Mouse (Mus musculus) heart, embryonic 12.5 days (tissue): ENCODE data around the gene Gm9745. TPM values are rescaled to one million over a fixed set of nuclear protein-coding genes. Genes with fewer than 3 reads are reported as not detected.
"Not testable (repeated sequence)": the region's sequence is repeated elsewhere in the genome, so short reads cannot be mapped to it uniquely, and the experiment has no call there.

Source experiments
- ATAC-seq: fragments of 200-750 bp; cut with Nextera tagmentation; 2 replicates; pipeline ENCODE4 v1.8.0; 2017; ENCODE audit warnings: moderate TSS enrichment, moderate library complexity; ENCODE audit not compliant: insufficient number of reproducible peaks, low FRiP score
- H3K27ac ChIP-seq: fragments of 300-500 bp; sonication (generic); 2 replicates; pipeline ENCODE4 v1.5.1; 2016; ENCODE audit warnings: mild to moderate bottlenecking, moderate library complexity; ENCODE audit not compliant: poor library complexity, severe bottlenecking
- H3K27me3 ChIP-seq: fragments of 300-500 bp; sonication (generic); replicated peaks from 2 replicates; pipeline ENCODE4 v1.6.1; 2016; ENCODE audit warnings: mild to moderate bottlenecking, moderate library complexity
- H3K36me3 ChIP-seq: fragments of 300-500 bp; sonication (generic); 2 replicates; pipeline ENCODE4 v1.6.1; 2016; ENCODE audit warnings: mild to moderate bottlenecking, moderate library complexity
- H3K4me1 ChIP-seq: fragments of 300-500 bp; sonication (generic); replicated peaks from 2 replicates; pipeline ENCODE4 v1.6.1; 2016; ENCODE audit warnings: mild to moderate bottlenecking
- H3K4me2 ChIP-seq: fragments of 300-500 bp; sonication (generic); 2 replicates; pipeline ENCODE4 v1.6.1; 2016; ENCODE audit warnings: mild to moderate bottlenecking, moderate library complexity
- H3K4me3 ChIP-seq: fragments of 300-500 bp; sonication (generic); 2 replicates; pipeline ENCODE4 v1.5.1; 2016; ENCODE audit warnings: mild to moderate bottlenecking
- H3K9ac ChIP-seq: fragments of 300-500 bp; sonication (generic); 2 replicates; pipeline ENCODE4 v1.6.1; 2016; ENCODE audit warnings: mild to moderate bottlenecking, moderate library complexity
- H3K9me3 ChIP-seq: fragments of 300-500 bp; sonication (generic); replicated peaks from 2 replicates; pipeline ENCODE4 v1.6.1; 2016; ENCODE audit warnings: mild to moderate bottlenecking, moderate library complexity
- WGBS: fragments of 180-500 bp; shearing (Covaris S2); methylation state at CpG from one replicate; pipeline ENCODE4 v1.1.7; 2016; 5-methylcytosine and 5-hydroxymethylcytosine counted together
- polyA plus RNA-seq: library from polyadenylated mRNA; unstranded; fragments of >200 nt; fragmentation: Nextera tagmentation; extraction: Ambion mirVana; gene quantifications from 2 replicates; pipeline ENCODE4 v1.2.1, GENCODE M21; 2016

Gm9745 gene
- polyA plus RNA-seq, result not detected in 2 replicates

- not testable (repeated sequence) for H3K9ac ChIP-seq, ATAC-seq, H3K27ac ChIP-seq, H3K4me1 ChIP-seq, H3K36me3 ChIP-seq, H3K9me3 ChIP-seq, H3K4me3 ChIP-seq, H3K4me2 ChIP-seq, H3K27me3 ChIP-seq
Measured at GRCm38 (mm10) chr13:8948131-8948530, at the start of gene Gm9745. TSS of gene Gm9745 (minus strand) at chr13:8948231.

- H3K27ac ChIP-seq, H3K27me3 ChIP-seq, H3K4me2 ChIP-seq, H3K4me3 ChIP-seq, H3K9ac ChIP-seq, H3K9me3 ChIP-seq, H3K36me3 ChIP-seq, ATAC-seq, H3K4me1 ChIP-seq: not testable (repeated sequence)
- 83% methylated on average over 5 of the region's 5 CpGs for WGBS
Measured at GRCm38 (mm10) chr13:8997221-8997620, 49.2 kb upstream of the Gm9745 start.

GRCm38 (mm10) chr13:8995990-8996786 lies 48.2 kb upstream of the Gm9745 start, which contains the start of gene Gtpbp4:
TSS of gene Gtpbp4 (minus strand) at chr13:8996083.
- Histone ChIP-seq H3K4me1 (peaks cover 8% of the 10 kb centered on the region), H3K27ac (peak within 1 kb of the TSS; percentile 93), H3K27me3 (no peaks in the 10 kb centered on the region), H3K9me3 (no peaks in the 10 kb centered on the region), H3K4me2 (peak within 1 kb of the TSS; percentile 83), H3K36me3 (peaks cover 8% of the 10 kb centered on the region; the same call in 1 of the 2 replicates), H3K9ac (peak within 1 kb of the TSS; percentile 94), H3K4me3 (peak within 1 kb of the TSS; percentile 95)
- ATAC-seq, result peak; percentile 98
- 1% methylated on average over 51 of the region's 51 CpGs for whole genome bisulfite sequencing

GRCm38 (mm10) chr13:8995159-8995989 lies 47.3 kb upstream of the Gm9745 start:
- H3K4me1 ChIP-seq, result peaks cover 8% of the 10 kb centered on the region
- H3K4me2 ChIP-seq, result peak overlapping the region; percentile 83
- H3K9me3 ChIP-seq, result no peaks in the 10 kb centered on the region
- ATAC-seq, result peak; percentile 54
- 4% methylated on average over 33 of the region's 33 CpGs for WGBS
- peak overlapping the region; percentile 95 for H3K4me3 ChIP-seq
- H3K27ac ChIP-seq, result 0 out of 2 replicates have a peak overlapping the region, but pooled peaks have one; percentile 36
- no peaks in the 10 kb centered on the region for H3K27me3 ChIP-seq
- H3K9ac ChIP-seq, result peak overlapping the region; percentile 88
- H3K36me3 ChIP-seq, result peaks cover 15% of the 10 kb centered on the region; the same call in 1 of the 2 replicates

GRCm38 (mm10) chr13:8992231-8992630 lies 44.2 kb upstream of the Gm9745 start:
- H3K27ac ChIP-seq, result no peak overlapping the region
- 86% methylated on average over 6 of the region's 6 CpGs for WGBS
- no peaks in the 10 kb centered on the region for H3K9me3 ChIP-seq
- no peak overlapping the region for H3K9ac ChIP-seq
- no peak for ATAC-seq
- no peak overlapping the region for H3K4me3 ChIP-seq
- H3K36me3 ChIP-seq, result peaks cover 43% of the 10 kb centered on the region
- no peaks in the 10 kb centered on the region for H3K27me3 ChIP-seq
- no peak overlapping the region for H3K4me2 ChIP-seq
- peaks cover 8% of the 10 kb centered on the region for H3K4me1 ChIP-seq

GRCm38 (mm10) chr13:8972972-8973371 lies 24.9 kb upstream of the Gm9745 start:
- no peak for ATAC-seq
- no peak overlapping the region for H3K4me3 ChIP-seq
- no peaks in the 10 kb centered on the region for H3K4me1 ChIP-seq
- H3K27me3 ChIP-seq, result no peaks in the 10 kb centered on the region
- H3K4me2 ChIP-seq, result no peak overlapping the region
- WGBS, result 92% methylated on average over 3 of the region's 3 CpGs
- H3K36me3 ChIP-seq, result peaks cover 83% of the 10 kb centered on the region
- H3K9me3 ChIP-seq, result no peaks in the 10 kb centered on the region
- no peak overlapping the region for H3K9ac ChIP-seq
- H3K27ac ChIP-seq, result no peak overlapping the region

GRCm38 (mm10) chr13:8972369-8972768 lies 24.3 kb upstream of the Gm9745 start:
- no peak overlapping the region for H3K27ac ChIP-seq
- no peaks in the 10 kb centered on the region for H3K27me3 ChIP-seq
- no peaks in the 10 kb centered on the region for H3K4me1 ChIP-seq
- H3K4me2 ChIP-seq, result no peak overlapping the region
- peaks cover 83% of the 10 kb centered on the region for H3K36me3 ChIP-seq
- ATAC-seq, result no peak
- no peak overlapping the region for H3K4me3 ChIP-seq
- no peak overlapping the region for H3K9ac ChIP-seq
- H3K9me3 ChIP-seq, result no peaks in the 10 kb centered on the region

- no peak overlapping the region for H3K4me3 ChIP-seq
- ATAC-seq, result no peak
- H3K9ac ChIP-seq, result no peak overlapping the region
- peaks cover 54% of the 10 kb centered on the region for H3K36me3 ChIP-seq
- no peaks in the 10 kb centered on the region for H3K9me3 ChIP-seq
- no peaks in the 10 kb centered on the region for H3K4me1 ChIP-seq
- no peak overlapping the region for H3K4me2 ChIP-seq
- WGBS, result 94% methylated on average over 8 of the region's 8 CpGs
- H3K27ac ChIP-seq, result no peak overlapping the region
- no peaks in the 10 kb centered on the region for H3K27me3 ChIP-seq
Measured at GRCm38 (mm10) chr13:8967742-8968141, 19.7 kb upstream of the Gm9745 start.

- Histone ChIP-seq H3K9me3 (no peaks in the 10 kb centered on the region), H3K4me3 (no peak overlapping the region), H3K4me2 (no peak overlapping the region), H3K27ac (no peak overlapping the region), H3K4me1 (0 out of 2 replicates have a peak, but pooled peaks cover 4% of the 10 kb centered on the region), H3K9ac (no peak overlapping the region), H3K36me3 (peaks cover 39% of the 10 kb centered on the region), H3K27me3 (no peaks in the 10 kb centered on the region)
- 87% methylated on average over 5 of the region's 5 CpGs for WGBS
- ATAC-seq, result no peak
Measured at GRCm38 (mm10) chr13:8965224-8965623, 17.2 kb upstream of the Gm9745 start.

GRCm38 (mm10) chr13:8962266-8962665 lies 14.2 kb upstream of the Gm9745 start:
- not testable (repeated sequence) for H3K4me1 ChIP-seq, H3K4me2 ChIP-seq, H3K27ac ChIP-seq, ATAC-seq, H3K9ac ChIP-seq, H3K4me3 ChIP-seq, H3K9me3 ChIP-seq, H3K27me3 ChIP-seq
- H3K36me3 ChIP-seq, result peaks cover 16% of the 10 kb centered on the region; the same call in 1 of the 2 replicates
- WGBS, result 29% methylated on average over 5 of the region's 5 CpGs

GRCm38 (mm10) chr13:8961128-8961888 lies 13.3 kb upstream of the Gm9745 start:
- H3K27ac ChIP-seq, H3K4me3 ChIP-seq, H3K9ac ChIP-seq, H3K9me3 ChIP-seq, H3K36me3 ChIP-seq, H3K27me3 ChIP-seq, H3K4me1 ChIP-seq, H3K4me2 ChIP-seq, ATAC-seq: not testable (repeated sequence)
- 52% methylated on average over 3 of the region's 3 CpGs for WGBS
